Mouse (Mus musculus): ENCODE measurements around the gene Rnf208.
A peak's percentile ranks its signal among the peaks of the same experiment; 100 is the strongest.

Rnf208 gene

GRCm38 (mm10) chr2:25278928-25279882 lies 37.1 kb downstream of the Rnf208 start:
- DNase-seq (ENCODE audit: low spot score in 2 of 2), result peak; percentile 85 to 94

- DNase-seq (ENCODE audit: low spot score in 2 of 2), result no peak
Measured at GRCm38 (mm10) chr2:25285551-25285950, 43.5 kb downstream of the Rnf208 start.

- no peak for DNase-seq (ENCODE audit: low spot score in 2 of 2)
Measured at GRCm38 (mm10) chr2:25286314-25286713, 44.3 kb downstream of the Rnf208 start.

GRCm38 (mm10) chr2:25286837-25287636 lies 45.0 kb downstream of the Rnf208 start:
- no peak for DNase-seq (ENCODE audit: low spot score in 2 of 2)

GRCm38 (mm10) chr2:25287927-25288649 lies 46.0 kb downstream of the Rnf208 start, which contains the start of gene Tmem210:
Gene Tmem210 (plus strand): TSS chr2:25288145.
- no peak for DNase-seq (ENCODE audit: low spot score in 2 of 2)

- DNase-seq (ENCODE audit: low spot score in 2 of 2), result no peak
Measured at GRCm38 (mm10) chr2:25288734-25289345, 46.8 kb downstream of the Rnf208 start.

- DNase-seq (ENCODE audit: low spot score in 2 of 2), result no peak
Measured at GRCm38 (mm10) chr2:25289651-25290050, 47.6 kb downstream of the Rnf208 start, which contains the start of gene Lrrc26. Gene Lrrc26 (plus strand): TSS chr2:25289915.

- no peak for DNase-seq (ENCODE audit: low spot score in 2 of 2)
Measured at GRCm38 (mm10) chr2:25290101-25290815, 48.2 kb downstream of the Rnf208 start.

- no peak for DNase-seq (ENCODE audit: low spot score in 2 of 2)
Measured at GRCm38 (mm10) chr2:25290816-25291130, 48.7 kb downstream of the Rnf208 start.

GRCm38 (mm10) chr2:25291184-25292053 lies 49.4 kb downstream of the Rnf208 start:
- DNase-seq (ENCODE audit: low spot score in 2 of 2), result no peak

- DNase-seq (ENCODE audit: low spot score in 2 of 2), result no peak
Measured at GRCm38 (mm10) chr2:25292054-25292544, 50.0 kb downstream of the Rnf208 start.

- peak; percentile 67 to 91 for DNase-seq (ENCODE audit: low spot score in 2 of 2)
Measured at GRCm38 (mm10) chr2:25292856-25293255, 50.8 kb downstream of the Rnf208 start.

GRCm38 (mm10) chr2:25293706-25294105 lies 51.7 kb downstream of the Rnf208 start:
- DNase-seq (ENCODE audit: low spot score in 2 of 2), result no peak
